Mouse (Mus musculus) kidney, embryonic 15.5 days (tissue): ENCODE measurements around the gene Zcchc14. TPM values are rescaled to one million over a fixed set of nuclear protein-coding genes. Genes with fewer than 3 reads are reported as not detected.

Experiments used
- ATAC-seq: fragments of 200-750 bp; cut with Nextera tagmentation; replicated peaks from 2 replicates; pipeline ENCODE4 v1.8.0; 2017; ENCODE audit warnings: moderate TSS enrichment; ENCODE audit not compliant: low FRiP score
- H3K27ac ChIP-seq: fragments of 300-500 bp; sonication (generic); 2 replicates; pipeline ENCODE4 v1.5.1; 2015; ENCODE audit warnings: mild to moderate bottlenecking, inconsistent platforms
- H3K27me3 ChIP-seq: fragments of 300-500 bp; sonication (generic); 2 replicates; pipeline ENCODE4 v1.6.1; 2015; ENCODE audit warnings: inconsistent platforms
- H3K36me3 ChIP-seq: fragments of 300-500 bp; sonication (generic); 2 replicates; pipeline ENCODE4 v1.6.1; 2015; ENCODE audit warnings: inconsistent platforms
- H3K4me1 ChIP-seq: fragments of 300-500 bp; sonication (generic); 2 replicates; pipeline ENCODE4 v1.6.1; 2015; ENCODE audit warnings: inconsistent platforms
- H3K4me2 ChIP-seq: fragments of 300-500 bp; sonication (generic); 2 replicates; pipeline ENCODE4 v1.6.1; 2015; ENCODE audit warnings: moderate library complexity, mild to moderate bottlenecking, inconsistent platforms
- H3K4me3 ChIP-seq: fragments of 300-500 bp; sonication (generic); replicated peaks from 2 replicates; pipeline ENCODE4 v1.5.1; 2015; ENCODE audit warnings: mild to moderate bottlenecking, inconsistent platforms
- H3K9ac ChIP-seq: fragments of 300-500 bp; sonication (generic); 2 replicates; pipeline ENCODE4 v1.6.1; 2015; ENCODE audit warnings: mild to moderate bottlenecking, inconsistent platforms
- H3K9me3 ChIP-seq: fragments of 300-500 bp; sonication (generic); replicated peaks from 2 replicates; pipeline ENCODE4 v1.6.1; 2016; ENCODE audit warnings: inconsistent platforms
- WGBS: fragments of 180-500 bp; shearing (Covaris S2); methylation state at CpG from one replicate; pipeline ENCODE4 v1.1.7; 2015; ENCODE audit warnings: mixed read lengths; 5-methylcytosine and 5-hydroxymethylcytosine counted together
- polyA plus RNA-seq: library from polyadenylated mRNA; unstranded; fragments of >200 nt; fragmentation: Nextera tagmentation; extraction: Ambion mirVana; gene quantifications from 2 replicates; pipeline ENCODE4 v1.2.1, GENCODE M21; 2015

Gene Zcchc14
- polyA plus RNA-seq, 1 experiment from 2014 or later: 17.2 TPM

GRCm38 (mm10) chr8:121577751-121578675 lies 74.7 kb downstream of the Zcchc14 start:
- Histone ChIP-seq H3K9ac (peak overlapping the region; percentile 75), H3K27me3 (peaks cover 5% of the 10 kb centered on the region; the same call in 1 of the 2 replicates), H3K4me2 (peak overlapping the region; percentile 78), H3K36me3 (no peaks in the 10 kb centered on the region), H3K4me1 (peaks cover 49% of the 10 kb centered on the region), H3K27ac (peak overlapping the region; percentile 55; the same call in 1 of the 2 replicates), H3K9me3 (no peaks in the 10 kb centered on the region), H3K4me3 (peak overlapping the region; percentile 69)
- WGBS: 2% methylated on average over 35 of the region's 44 CpGs
- peak; percentile 77 for ATAC-seq

GRCm38 (mm10) chr8:121575661-121576060 lies 77.0 kb downstream of the Zcchc14 start:
- Histone ChIP-seq H3K4me1 (peaks cover 49% of the 10 kb centered on the region), H3K4me3 (no peak overlapping the region), H3K27ac (no peak overlapping the region), H3K27me3 (no peaks in the 10 kb centered on the region; the same call in 1 of the 2 replicates), H3K9me3 (no peaks in the 10 kb centered on the region), H3K4me2 (no peak overlapping the region), H3K9ac (no peak overlapping the region), H3K36me3 (no peaks in the 10 kb centered on the region)
- 52% methylated on average over 3 of the region's 3 CpGs for WGBS
- ATAC-seq: no peak

- Histone ChIP-seq H3K4me2 (no peak overlapping the region), H3K27me3 (no peaks in the 10 kb centered on the region), H3K36me3 (no peaks in the 10 kb centered on the region), H3K27ac (no peak overlapping the region), H3K4me3 (no peak overlapping the region), H3K9me3 (no peaks in the 10 kb centered on the region), H3K4me1 (peaks cover 46% of the 10 kb centered on the region), H3K9ac (no peak overlapping the region)
- peak; percentile 50; the same call in 1 of the 2 replicates for ATAC-seq
- WGBS: 27% methylated on average over 3 of the region's 3 CpGs
These were observed 79.4 kb downstream of the Zcchc14 start for GRCm38 (mm10) chr8:121573275-121573674.

- no peaks in the 10 kb centered on the region for H3K9me3 ChIP-seq
- 67% methylated on average over 7 of the region's 7 CpGs for WGBS
- no peak overlapping the region for H3K4me2 ChIP-seq
- H3K4me3 ChIP-seq: no peak overlapping the region
- no peak overlapping the region for H3K9ac ChIP-seq
- H3K36me3 ChIP-seq: no peaks in the 10 kb centered on the region
- H3K4me1 ChIP-seq: peaks cover 38% of the 10 kb centered on the region
- H3K27me3 ChIP-seq: no peaks in the 10 kb centered on the region
- no peak overlapping the region for H3K27ac ChIP-seq
- no peak for ATAC-seq
These were observed 80.6 kb downstream of the Zcchc14 start for GRCm38 (mm10) chr8:121572121-121572520.

GRCm38 (mm10) chr8:121570801-121571200 lies 81.9 kb downstream of the Zcchc14 start:
- ATAC-seq: no peak
- no peak overlapping the region for H3K4me3 ChIP-seq
- H3K9ac ChIP-seq: no peak overlapping the region
- H3K36me3 ChIP-seq: peaks cover 3% of the 10 kb centered on the region; the same call in 1 of the 2 replicates
- 84% methylated on average over 17 of the region's 17 CpGs for WGBS
- H3K4me2 ChIP-seq: no peak overlapping the region
- H3K9me3 ChIP-seq: no peaks in the 10 kb centered on the region
- H3K27me3 ChIP-seq: no peaks in the 10 kb centered on the region
- no peak overlapping the region for H3K27ac ChIP-seq
- peaks cover 26% of the 10 kb centered on the region for H3K4me1 ChIP-seq

- Histone ChIP-seq H3K4me3 (no peak overlapping the region), H3K27me3 (no peaks in the 10 kb centered on the region), H3K9me3 (no peaks in the 10 kb centered on the region), H3K4me2 (no peak overlapping the region), H3K36me3 (peaks cover 7% of the 10 kb centered on the region; the same call in 1 of the 2 replicates), H3K27ac (no peak overlapping the region), H3K4me1 (peaks cover 23% of the 10 kb centered on the region), H3K9ac (no peak overlapping the region)
- ATAC-seq: no peak
- 80% methylated on average over 21 of the region's 21 CpGs for WGBS
These were observed 82.4 kb downstream of the Zcchc14 start for GRCm38 (mm10) chr8:121570335-121570734.

GRCm38 (mm10) chr8:121568321-121568720 lies 84.4 kb downstream of the Zcchc14 start:
- no peaks in the 10 kb centered on the region for H3K9me3 ChIP-seq
- H3K27me3 ChIP-seq: no peaks in the 10 kb centered on the region
- no peak overlapping the region for H3K4me2 ChIP-seq
- H3K27ac ChIP-seq: no peak overlapping the region
- H3K4me3 ChIP-seq: no peak overlapping the region
- H3K36me3 ChIP-seq: peaks cover 16% of the 10 kb centered on the region; the same call in 1 of the 2 replicates
- peaks cover 11% of the 10 kb centered on the region for H3K4me1 ChIP-seq
- H3K9ac ChIP-seq: no peak overlapping the region
- ATAC-seq: no peak
- 69% methylated on average over 6 of the region's 6 CpGs for WGBS

- Histone ChIP-seq H3K4me3 (no peak overlapping the region), H3K9me3 (no peaks in the 10 kb centered on the region), H3K9ac (no peak overlapping the region), H3K27me3 (no peaks in the 10 kb centered on the region), H3K4me1 (peaks cover 8% of the 10 kb centered on the region; the same call in 1 of the 2 replicates), H3K27ac (no peak overlapping the region), H3K4me2 (no peak overlapping the region), H3K36me3 (peaks cover 33% of the 10 kb centered on the region)
- no peak for ATAC-seq
- WGBS: 75% methylated on average over 6 of the region's 6 CpGs
These were observed 89.0 kb downstream of the Zcchc14 start for GRCm38 (mm10) chr8:121563701-121564100.

GRCm38 (mm10) chr8:121562941-121563351 lies 89.8 kb downstream of the Zcchc14 start:
- Histone ChIP-seq H3K27ac (no peak overlapping the region), H3K9ac (no peak overlapping the region), H3K9me3 (no peaks in the 10 kb centered on the region), H3K4me1 (0 out of 2 replicates have a peak, but pooled peaks cover 3% of the 10 kb centered on the region), H3K27me3 (no peaks in the 10 kb centered on the region), H3K36me3 (peaks cover 40% of the 10 kb centered on the region), H3K4me3 (no peak overlapping the region), H3K4me2 (no peak overlapping the region)
- ATAC-seq: no peak
- WGBS: 86% methylated on average over 9 of the region's 9 CpGs

- Histone ChIP-seq H3K27me3 (no peaks in the 10 kb centered on the region), H3K9me3 (no peaks in the 10 kb centered on the region), H3K4me1 (0 out of 2 replicates have a peak, but pooled peaks cover 3% of the 10 kb centered on the region), H3K4me2 (no peak overlapping the region), H3K9ac (no peak overlapping the region), H3K27ac (no peak overlapping the region), H3K4me3 (no peak overlapping the region), H3K36me3 (peaks cover 45% of the 10 kb centered on the region)
- 81% methylated on average over 16 of the region's 16 CpGs for WGBS
- no peak for ATAC-seq
These were observed 90.9 kb downstream of the Zcchc14 start for GRCm38 (mm10) chr8:121561636-121562345.

- Histone ChIP-seq H3K36me3 (peaks cover 51% of the 10 kb centered on the region), H3K4me2 (no peak overlapping the region), H3K4me3 (no peak overlapping the region), H3K9ac (no peak overlapping the region), H3K27me3 (no peaks in the 10 kb centered on the region), H3K27ac (no peak overlapping the region), H3K4me1 (0 out of 2 replicates have a peak, but pooled peaks cover 3% of the 10 kb centered on the region), H3K9me3 (no peaks in the 10 kb centered on the region)
- ATAC-seq: no peak
- 92% methylated on average over 7 of the region's 7 CpGs for WGBS
These were observed 92.1 kb downstream of the Zcchc14 start for GRCm38 (mm10) chr8:121560432-121561100.
